Mouse (Mus musculus): ENCODE data around the gene Pik3r2.

GRCm38 (mm10) chr8:70794215-70794614, 17.7 kb upstream of the Pik3r2 start:
- TF ChIP-seq EP300 (IDR thresholded peaks at IDR 0.05; ENCODE audit: low read depth) (no peak), CTCF (IDR thresholded peaks at IDR 0.05; ENCODE audit: low read depth) (no peak)

Measured in heart, postnatal 0 days (tissue).